Mouse (Mus musculus) c-Kit-positive CD71-negative TER-119-negative erythroid progenitor cells, embryonic 14.5 days (primary cell): Measurements from ENCODE around the gene Usp8.

Experiments
- DNase-seq: peaks from one replicate; pipeline ENCODE4 v3.0.0-alpha.2; 2013; ENCODE audit warnings: low read depth

Gene Usp8

DNA sequence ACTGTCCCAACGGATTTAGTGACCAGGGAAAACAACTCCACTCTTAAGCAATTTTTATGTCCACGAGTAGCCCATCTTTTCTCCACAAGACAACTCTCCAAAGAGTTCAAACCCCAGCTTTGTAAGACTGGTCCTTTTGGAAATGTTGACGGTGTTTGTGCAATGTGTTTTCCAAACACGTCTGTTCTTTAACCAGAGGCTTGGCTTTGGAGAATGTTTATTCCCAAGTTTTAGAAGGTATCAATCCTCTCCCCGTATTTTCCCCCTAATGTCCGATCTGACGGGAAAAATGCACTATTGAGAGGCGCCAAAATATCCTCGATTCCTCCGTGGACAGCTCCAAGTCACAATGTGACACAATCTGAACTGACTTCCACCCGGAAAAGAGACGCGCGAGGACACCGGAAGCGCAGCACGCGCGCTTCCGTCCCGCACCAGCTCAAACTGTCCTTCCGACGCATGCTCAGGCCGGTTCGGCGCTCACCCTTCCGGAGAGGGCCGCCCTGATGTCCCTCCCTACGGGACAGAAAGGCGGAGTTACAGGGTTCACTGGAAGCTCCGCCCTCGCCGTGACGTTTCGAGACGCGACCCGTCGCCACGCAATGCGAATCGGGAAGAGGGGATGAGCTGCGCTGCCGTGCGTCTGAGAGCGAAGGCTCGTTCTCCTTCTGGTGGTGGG is at the start of gene Usp8:
Gene Usp8 (plus strand): TSS at position 570 of the 679 bp plus-strand sequence.
- peak; percentile 98 for DNase-seq

DNA sequence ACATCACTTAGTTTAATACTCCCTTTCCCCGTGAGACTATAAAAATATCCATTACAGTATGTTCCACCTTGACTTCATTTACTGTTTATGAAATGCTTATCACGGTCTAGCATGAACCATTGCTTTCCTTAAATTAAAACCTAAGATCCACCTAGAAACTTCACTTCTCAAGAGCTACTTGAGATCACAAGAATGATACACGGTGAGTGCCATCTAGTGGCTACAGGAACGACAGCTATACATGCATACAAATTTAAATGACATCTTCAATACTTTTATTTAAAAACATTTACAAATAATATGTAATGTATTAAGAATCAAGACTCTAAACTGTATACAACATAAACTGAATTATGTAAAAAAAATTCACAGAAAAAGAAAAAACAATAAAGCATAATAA is 43.6 kb upstream of the Usp8 start:
- DNase-seq, result no peak

DNA sequence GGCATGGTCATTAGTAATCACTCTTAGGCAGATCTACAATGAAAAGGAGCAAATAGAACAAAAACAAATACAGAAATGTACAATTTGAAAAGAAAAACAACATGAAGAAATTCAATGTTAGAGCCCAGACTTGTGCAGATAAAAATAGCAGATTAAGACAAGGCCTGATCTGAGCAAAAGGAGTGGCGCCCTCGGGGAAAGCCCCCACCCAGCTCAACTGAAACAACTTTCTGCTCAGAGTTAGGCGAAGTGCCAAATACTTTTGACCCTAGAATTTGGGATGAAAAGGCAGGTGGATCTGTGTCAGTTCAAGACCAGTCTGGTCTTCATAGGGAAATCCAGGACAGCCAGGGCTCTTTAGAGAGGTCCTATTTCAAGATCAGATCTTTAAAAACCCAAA is 41.1 kb upstream of the Usp8 start:
- DNase-seq, result no peak

DNA sequence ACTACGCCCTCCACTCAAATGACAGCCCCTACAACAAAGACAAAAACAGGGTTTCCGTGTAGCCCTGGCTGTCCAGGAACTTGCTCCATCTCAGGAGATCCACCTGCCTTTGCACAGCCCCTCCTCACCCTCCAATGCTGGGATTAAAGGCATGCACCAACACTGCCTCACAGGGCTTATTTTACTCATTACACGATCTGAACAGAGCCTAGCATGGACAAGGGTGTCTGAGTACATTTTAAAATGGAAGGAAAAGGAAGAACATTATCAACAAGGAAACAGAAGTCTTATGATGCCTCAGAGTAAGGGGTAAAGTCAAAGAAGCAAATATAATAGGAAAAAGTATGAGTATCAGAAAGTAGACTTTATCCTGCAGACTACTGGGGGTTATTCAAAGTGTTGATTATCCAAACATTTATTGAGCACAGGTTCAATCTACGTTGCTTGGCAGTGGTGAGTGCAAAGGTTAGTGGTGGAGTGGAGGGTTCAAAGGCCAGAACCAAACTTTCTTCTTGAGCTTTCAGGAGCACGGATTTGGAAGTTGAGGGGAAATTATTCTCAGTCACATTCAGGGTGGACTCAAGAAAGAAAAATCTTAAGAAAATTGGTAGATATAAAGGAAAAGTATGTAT is 38.4 kb upstream of the Usp8 start:
- DNase-seq, result no peak

DNA sequence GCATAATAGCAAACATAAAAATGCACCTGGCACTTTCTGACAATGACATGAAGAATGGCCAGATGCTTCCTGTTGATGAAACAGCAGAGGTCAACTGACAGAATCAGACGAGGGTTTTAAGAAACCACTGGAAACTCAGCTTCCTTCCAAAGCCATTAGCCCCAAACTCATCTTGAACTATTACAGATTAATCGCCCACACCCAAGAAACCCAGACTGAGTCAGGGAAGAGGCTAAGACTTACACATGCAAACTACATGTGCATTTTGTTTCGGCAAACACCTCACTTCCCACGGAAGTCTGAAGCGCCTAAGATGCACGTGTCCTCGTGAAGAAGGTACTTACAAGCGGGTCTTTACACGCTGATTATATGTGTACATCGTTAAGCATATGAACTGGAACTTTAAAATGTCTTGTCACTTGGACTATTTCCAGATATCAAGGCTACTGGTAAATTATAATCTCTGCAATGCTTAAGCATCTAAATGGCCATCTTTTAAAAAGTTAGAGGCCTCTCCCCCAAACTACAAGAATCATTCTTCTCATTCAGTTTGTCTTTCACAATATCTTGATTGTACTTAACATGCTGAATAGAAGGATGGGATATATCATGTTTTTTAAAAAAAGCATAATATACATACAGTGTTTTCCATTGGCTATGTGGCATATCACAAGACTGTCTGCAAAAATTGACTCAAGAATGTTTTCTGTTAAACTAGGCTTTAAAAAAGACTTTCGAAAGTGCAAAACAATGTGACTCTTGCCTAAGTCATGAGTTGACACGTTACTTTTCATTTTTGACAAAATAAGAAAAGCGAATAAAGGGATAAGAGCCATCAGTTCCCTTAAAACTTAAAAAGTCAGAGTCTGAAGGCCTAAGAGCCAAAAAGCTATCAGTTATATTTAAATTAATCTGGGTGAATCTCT is 33.5 kb upstream of the Usp8 start:
- no peak for DNase-seq

DNA sequence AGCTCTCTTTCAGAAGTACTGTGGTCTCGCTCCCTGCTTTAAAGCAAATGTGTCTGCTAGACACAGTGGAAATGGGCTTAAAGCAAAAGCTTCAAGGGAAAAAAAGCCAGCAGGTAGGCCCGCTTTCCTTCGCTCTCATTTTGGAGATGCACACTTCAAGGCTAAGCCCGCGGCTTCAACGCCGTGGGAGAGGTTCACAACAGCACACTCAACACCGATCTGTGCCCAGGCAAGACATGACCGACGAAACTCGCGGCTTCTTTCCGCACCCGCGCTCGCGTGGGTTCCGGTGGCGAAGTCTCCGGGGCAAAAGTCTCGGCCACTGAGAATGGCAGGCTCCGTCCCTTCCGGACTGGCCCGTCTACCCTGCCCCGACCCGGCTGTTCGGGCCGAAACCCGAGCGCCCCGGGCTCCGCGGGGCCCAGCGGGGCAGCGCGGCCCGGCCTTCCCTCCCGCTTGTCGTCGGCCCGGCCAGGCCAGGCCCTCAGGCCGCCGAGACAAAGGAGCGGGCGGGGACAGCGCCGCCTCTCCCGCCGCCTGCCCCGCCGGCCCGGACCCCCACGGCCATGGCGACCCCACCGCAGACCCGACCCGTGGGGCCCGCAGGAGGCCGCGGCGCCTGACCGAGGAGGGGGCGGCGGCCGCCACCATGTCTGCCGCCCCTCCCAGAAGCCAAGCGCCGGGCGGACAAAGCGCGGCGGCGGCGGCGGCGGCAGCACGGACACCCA is 32.5 kb upstream of the Usp8 start:
- no peak for DNase-seq

DNA sequence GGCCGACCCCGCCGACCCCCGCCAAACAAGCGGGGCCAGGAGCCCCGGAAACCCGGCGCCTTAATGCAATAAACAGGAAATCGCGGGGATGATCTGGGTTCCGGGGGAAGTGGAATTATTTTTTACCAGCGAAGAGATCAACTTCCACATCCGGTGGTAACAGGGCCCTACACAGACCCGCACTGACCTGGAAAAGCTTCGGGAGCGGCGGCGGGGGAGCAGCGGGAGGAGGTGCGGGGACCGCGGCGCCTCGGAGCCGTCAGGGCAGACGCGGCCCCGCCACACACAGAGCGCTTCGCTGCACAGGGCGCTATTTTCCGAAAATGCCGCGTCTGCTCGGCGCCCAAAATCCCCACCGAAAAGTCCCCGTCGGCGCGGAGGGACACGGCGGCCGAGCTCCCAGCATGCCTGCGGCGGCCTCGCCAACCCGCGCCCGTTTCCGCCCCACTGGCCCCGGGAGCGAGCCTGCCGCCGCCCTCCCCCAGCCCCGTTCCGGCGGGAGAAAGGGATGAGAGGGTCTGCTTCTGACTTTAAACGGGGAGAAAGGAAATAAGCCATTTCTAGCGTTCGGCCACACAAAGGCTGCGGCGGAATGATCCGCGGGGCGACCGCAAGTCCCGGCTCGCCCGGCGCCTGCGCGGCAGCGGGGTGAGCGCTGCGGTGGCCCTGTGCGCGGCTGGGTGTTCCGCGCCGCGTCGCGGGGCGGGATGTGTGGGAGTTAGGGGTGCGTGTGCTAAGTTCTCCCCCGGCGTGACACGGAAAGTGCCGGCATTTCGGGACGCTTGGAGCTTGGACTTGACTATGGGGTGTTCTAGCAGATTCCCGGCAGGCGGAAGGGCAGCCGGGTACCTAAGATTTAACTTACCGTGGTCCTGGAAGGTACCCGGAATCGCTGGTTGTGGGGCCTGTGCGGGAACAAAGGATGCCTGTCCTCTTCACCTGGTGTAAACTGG is 31.7 kb upstream of the Usp8 start:
- peak; percentile 67 for DNase-seq

DNA sequence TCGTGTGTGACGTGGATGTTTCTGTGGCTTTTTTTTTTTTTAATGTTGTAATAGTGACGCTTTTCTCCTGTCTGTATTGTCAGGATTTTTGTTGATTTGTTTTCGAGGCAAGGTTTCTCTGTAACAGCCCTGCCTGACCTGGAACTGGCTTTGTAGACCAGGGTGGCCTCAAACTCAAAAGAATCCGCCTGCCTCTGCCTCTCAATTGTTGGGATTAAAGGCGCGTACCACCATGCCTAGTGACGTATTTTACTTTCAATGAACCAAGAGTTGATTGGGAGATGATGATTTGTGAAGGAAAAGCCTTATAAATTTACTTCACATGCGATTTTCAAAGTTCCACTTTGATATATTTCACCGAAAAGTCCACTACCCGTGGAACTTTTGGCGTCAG is 31.0 kb upstream of the Usp8 start, which contains the start of gene Gabpb1:
Gene Gabpb1 (minus strand): TSS at position 216 of the 394 bp plus-strand sequence.
- DNase-seq, result no peak

DNA sequence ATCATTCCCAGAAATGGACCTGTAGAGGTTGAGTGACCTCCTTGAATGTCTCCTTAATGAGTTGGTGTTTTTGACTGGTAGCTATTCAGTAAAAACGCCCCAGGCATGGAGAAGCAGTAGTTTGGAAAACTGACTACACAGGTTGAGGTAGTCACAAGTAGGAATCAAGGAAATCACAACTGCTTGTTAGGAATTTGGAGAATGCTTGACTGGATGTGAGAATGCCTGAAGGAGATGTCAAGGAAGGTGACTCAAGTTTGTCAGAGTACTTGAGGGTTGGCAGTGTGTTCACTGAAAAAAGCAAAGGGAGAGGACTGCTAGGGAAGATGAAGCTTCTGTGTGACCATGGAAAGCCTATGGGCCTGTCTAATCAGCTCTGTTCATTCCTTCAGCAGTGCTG is 29.8 kb upstream of the Usp8 start:
- no peak for DNase-seq

DNA sequence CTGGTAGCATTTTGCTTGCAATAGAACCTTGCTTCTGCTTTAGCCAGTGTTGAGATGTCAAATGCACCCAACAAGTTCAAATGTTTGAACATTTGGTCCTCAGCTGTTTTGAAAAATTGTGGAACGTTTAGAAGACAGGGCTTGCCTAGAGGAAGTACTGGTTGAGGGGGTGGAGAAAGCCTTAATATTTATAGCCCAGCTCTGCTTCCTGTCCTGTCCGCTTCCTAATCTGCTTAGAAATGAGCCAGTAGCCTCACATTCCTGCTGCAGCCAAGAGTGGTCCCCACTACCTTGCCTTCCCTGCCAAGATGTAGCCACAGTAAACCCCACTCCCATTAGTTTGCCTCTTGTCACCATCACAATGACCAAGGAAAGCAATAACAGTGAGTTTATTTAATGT is 24.8 kb upstream of the Usp8 start:
- DNase-seq, result no peak

DNA sequence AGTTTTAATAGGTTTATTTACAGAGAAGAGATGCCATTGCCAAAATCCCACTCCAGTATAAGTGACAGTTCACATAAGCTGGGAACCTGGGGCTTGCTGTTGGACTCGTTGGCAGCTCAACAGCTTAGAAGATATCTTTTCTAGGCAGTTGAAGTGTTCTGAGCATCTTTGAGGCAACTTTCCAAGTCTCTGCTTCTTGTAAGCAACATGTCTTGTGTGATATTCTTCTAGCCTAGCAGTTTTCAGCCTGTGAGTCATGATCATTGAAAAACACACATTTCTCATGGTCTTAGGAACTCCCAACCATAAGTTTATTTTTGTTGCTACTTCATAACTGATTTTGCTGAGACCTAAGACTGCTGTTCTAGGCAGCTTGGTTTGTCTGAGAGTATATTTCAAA is 24.2 kb upstream of the Usp8 start:
- no peak for DNase-seq

DNA sequence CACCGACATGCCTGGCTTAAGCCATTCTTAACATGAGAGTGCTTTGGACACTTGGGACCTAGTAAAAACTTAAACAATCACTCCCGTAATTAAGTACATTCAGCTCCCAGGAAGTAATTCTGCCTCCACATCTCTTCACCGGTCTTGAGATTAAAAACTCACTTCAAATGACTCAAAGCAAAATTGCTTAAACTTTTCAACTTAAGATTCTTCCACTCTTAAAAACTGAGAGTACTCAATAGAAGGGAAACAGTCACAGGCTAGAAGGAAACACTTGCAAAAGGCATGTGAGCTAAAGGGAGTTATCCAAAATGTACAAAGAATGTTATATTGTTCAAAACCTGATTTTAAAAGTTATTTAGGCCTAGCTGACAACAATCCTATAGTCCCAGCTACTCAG is 15.8 kb upstream of the Usp8 start:
- DNase-seq, result no peak

DNA sequence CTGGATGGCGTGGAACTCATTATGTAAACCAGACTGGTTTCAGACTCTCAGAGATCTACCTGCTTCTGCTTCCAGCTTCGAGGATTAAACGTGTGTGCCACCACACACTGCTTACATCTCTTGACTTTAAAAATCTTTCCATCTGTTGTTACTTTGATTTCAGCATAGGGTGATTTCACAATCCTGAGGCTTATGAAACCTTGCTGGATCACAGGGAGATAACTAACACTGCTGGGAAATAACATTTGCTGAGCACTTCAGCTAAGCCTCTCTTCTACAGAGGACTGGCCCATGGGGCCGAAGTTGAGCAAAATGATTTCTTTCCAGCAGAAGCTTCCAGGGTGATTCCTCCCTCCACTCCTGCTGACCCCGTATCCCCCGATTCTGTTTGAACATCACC is 11.8 kb upstream of the Usp8 start:
- no peak for DNase-seq

DNA sequence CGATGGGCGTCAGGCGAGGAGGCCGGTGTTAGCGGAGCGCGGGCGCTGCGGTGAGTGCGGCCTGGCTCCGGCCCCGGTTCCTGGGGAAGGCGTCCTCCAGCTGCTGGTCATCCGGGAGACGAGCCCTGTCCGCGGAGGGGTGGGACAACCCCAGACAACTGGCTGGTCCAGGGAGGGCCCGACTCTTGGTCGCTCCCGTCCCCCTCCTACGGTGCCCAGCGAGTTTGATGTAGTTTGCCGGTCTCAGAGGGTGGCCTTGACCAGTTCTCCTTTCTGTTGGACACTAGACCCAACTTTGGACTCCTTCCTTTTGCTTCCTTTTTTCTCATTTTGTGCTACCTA is 281 bp downstream of the Usp8 start:
- no peak for DNase-seq

DNA sequence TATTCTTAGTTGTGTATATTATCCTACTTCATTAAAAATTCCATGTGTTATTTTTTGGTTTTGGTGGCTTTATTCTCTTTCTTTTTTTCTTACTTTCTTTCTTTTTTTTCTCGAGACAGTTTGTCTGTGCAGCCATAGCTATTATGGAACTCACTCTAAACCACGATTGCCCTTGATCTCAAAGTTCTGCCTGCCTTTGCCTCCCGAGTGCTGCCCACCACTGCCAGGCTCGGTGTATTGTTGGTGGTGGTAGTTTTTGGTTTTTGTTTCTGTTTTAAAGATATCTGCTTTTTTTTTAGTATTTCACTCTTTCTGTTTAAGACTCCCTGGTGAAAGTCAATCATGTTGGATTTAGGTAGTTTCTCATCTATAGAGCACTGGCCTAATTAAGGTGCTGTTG is 1.2 kb downstream of the Usp8 start:
- no peak for DNase-seq

DNA sequence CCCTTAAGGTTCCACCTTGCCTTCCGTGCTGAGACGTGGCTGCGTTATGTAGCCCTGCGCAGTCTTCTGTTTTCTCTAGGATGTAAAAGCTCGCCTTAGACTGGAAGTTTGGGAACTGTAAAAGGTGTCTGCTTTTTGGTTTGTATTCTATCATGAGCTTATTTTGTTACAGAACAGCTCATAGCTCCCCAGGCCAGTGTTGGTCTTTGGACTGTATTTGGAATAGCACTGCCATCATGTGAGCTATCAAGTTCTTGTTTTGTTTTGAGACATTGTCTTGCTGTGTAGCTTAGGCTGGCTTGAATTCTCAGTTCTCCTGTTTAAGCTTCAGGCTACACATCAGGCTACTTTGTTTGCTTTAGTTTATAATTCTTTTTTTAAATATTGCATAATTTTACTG is 5.4 kb downstream of the Usp8 start:
- DNase-seq, result no peak

DNA sequence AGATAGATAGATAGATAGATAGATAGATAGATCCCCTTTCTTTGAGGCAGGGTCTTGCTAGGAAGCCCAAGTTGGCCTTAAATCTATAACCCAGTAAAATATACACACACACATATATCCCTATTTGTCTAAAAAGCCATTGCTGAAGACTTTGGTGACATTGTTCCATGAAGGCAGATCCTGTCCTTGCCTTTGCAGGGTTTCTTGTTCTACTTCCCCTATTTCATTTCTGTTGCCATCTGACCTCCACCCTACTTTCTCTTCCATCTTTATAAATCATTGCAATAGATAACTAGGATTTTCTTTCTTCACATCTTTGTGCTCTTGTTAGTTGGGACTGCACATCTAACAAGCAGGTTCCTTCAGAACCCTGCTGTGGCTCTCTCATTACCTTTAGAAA is 5.8 kb downstream of the Usp8 start:
- no peak for DNase-seq

DNA sequence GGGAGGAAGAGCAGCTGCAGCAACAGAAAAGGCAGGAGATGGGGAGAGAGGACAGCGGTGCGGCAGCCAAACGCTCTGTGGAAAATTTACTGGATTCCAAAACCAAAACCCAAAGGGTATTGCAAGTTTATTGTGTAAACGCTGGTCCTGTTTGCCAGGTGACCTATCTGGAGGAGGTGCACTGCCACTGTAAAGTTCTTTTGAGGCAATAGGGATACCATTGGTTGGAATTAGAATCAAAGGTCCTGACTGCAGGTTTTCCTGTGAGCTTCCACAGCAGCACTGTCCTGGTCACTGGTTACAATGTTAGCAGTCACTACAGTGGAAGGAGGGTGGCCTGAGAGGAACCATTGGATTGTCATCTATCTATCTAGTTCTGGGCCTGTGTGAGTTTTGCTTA is 22.1 kb downstream of the Usp8 start:
- no peak for DNase-seq

DNA sequence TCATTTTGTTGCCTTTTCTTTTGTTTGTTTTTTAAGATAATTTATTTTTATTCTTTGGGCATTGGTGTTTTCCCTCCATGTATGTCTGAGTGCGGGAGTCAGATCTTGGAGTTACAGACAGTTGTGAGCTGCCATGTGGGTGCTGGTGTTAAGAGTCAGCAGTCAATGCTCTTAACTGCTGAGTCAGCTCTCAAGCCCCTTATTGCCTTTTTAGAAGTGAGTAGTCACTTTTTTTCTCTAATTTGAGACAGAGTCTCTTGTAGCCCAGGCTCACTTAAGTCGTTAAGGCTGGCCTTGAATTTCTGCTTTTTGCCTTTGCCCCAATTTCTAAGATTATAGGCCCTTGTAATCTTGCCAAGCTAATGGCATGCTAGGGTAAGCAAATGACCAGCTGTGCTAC is 23.4 kb downstream of the Usp8 start:
- DNase-seq, result no peak

DNA sequence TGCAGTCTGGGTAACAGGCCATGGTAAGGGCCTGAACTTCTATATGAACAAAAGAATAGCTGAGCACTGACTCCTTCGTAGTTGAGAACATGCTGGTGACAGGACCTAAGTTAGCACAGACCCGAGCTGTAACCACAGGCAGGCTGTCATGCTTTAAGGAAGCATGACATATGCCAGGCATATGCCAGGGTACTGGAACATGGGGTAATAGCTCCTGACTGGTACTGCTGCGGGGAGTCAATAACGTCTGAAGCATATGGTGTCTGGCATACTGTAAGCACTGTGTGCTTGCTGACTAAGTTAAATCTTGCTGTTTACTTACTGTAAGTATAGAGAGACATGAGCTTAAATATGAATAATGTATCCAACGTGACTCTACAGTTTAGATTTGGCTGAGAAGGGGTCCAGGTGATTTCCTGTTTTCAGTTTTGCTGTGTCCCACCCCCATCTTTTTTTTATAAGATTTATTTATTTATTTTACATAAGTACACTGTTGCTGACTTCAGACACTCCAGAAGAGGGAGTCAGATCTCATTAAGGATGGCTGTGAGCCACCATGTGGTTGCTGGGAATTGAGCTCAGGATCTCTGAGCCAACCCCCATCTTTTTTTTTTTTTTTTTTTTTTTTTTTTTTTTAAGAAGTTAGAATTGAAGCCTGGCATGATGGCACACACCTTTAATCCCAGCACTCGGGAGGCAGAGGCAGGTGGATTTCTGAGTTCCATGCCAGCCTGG is 28.4 kb downstream of the Usp8 start:
- no peak for DNase-seq

DNA sequence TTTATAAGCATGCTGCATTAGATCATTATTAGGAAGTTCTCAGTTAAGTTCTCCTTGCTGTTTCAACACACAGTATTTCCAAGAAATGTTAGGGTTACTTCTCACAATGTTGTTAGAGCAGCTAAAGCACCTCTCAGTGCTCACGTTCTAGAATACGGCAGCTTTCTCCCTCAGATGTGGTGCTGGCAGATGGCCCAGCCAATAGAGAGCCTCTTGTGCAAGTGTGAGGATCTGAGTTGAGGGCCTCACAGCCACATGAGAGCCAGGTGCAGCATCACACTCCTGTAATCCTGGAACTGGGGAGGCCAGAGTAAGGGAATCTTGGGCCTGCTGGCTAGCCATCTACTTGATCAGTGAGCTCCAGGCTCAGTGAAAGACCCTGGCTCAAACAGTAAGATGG is 33.2 kb downstream of the Usp8 start:
- DNase-seq, result no peak
